Mouse (Mus musculus): ENCODE results near the gene Dnm3. TPM values are rescaled to one million over a fixed set of nuclear protein-coding genes. Genes with fewer than 3 reads are reported as not detected.

Dnm3 gene
- total RNA-seq, 1 experiment from 2014 or later, result 13.4 TPM

GRCm38 (mm10) chr1:161983979-161984566 is 493.8 kb downstream of the Dnm3 start:
- DNase-seq, result no peak

- no peak for DNase-seq
These were observed 494.4 kb downstream of the Dnm3 start for GRCm38 (mm10) chr1:161983451-161983850.

DNA sequence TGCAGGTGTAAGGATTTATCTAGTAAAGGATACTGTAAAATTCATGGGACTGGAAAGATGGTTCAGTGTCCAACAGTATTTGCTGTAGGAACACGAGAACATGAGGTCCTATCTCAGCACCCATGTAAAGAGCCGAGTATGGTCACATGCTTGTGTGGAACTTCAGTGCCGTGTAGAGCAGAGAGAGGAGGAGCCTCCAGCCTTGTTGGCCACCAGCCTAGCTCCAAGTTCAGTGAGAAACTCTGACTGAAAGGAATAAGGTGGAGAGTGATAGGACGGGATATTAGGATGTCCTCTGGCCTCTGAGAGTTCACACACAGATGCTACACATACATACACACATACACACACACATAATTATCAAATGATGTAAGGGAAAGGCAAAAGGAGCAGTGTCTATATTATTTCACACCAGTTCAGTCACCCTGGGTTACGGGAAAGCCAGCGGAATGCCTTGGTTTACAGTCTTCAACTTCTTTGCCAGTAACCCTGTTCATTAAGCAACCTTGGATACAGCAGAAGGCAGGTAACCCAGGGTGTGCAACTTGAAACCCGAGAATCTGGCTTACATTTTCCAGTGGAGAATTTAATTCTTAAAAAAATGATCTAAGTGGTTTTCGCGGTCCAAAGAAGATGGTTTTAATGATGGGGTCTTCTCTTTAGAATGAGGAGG is 497.1 kb downstream of the Dnm3 start:
- DNase-seq, result no peak

GRCm38 (mm10) chr1:161980046-161980445 is 497.8 kb downstream of the Dnm3 start:
- DNase-seq, result no peak

GRCm38 (mm10) chr1:161979536-161979935 is 498.3 kb downstream of the Dnm3 start, which contains the start of gene 4930558K02Rik:
Gene 4930558K02Rik, minus strand, starts transcription at chr1:161979636.
- no peak for DNase-seq

DNA sequence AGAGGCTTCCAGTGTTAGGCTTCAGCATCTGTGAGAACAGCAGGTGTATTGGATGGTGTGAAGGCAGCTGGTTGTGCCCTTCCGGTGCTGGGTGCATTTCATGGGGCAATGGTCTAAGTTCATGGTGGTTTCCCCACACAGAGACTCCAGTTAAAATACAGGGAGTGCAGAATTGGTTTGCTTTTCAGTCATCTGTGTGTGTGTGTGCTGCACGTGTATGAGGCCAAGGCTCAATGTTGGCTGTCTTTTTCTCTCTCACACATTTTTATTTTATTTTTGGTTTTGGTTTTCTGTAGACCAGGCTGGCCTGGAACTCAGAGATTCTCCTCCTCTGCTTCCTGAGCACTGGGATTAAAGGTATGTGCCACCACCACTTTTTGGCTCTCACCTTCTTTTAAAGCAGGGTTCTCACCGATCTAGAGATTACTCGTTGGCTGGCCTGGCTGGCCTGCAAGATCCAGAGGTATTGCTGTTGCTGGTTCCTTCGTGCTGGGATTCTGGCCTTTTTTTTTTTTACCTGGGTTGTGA is 499.6 kb downstream of the Dnm3 start:
- DNase-seq, result no peak

DNA sequence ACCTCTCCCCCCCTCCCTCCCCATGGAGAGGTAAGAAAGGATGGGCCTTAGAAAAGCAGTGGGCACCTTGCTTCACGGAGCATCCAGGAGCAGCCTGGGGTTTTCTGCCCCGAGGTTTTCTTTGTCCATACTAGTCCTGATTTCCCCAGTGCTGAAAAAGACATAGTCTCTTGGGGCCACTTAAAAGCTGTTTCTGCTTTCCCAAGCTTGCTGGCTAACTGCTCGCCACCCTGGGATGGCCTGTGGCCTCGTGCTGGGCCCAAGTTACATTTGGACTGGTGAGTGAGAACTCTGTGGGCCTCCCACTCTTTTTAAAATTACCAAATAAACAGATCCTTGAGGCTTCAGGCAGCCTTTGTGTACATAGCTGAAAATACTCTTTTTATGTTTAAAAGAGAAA is 500.5 kb downstream of the Dnm3 start:
- no peak for DNase-seq

GRCm38 (mm10) chr1:161976255-161977182 is 501.3 kb downstream of the Dnm3 start:
- DNase-seq, result peak; percentile 55

- DNase-seq, result no peak
These were observed 505.6 kb downstream of the Dnm3 start for GRCm38 (mm10) chr1:161972233-161972632.

GRCm38 (mm10) chr1:161970874-161971273 is 507.0 kb downstream of the Dnm3 start:
- no peak for DNase-seq

- peak; percentile 90 for DNase-seq
These were observed 509.0 kb downstream of the Dnm3 start, which contains the start of gene Pigc for GRCm38 (mm10) chr1:161968589-161969407. Gene Pigc, plus strand, starts transcription at chr1:161969186.

DNA sequence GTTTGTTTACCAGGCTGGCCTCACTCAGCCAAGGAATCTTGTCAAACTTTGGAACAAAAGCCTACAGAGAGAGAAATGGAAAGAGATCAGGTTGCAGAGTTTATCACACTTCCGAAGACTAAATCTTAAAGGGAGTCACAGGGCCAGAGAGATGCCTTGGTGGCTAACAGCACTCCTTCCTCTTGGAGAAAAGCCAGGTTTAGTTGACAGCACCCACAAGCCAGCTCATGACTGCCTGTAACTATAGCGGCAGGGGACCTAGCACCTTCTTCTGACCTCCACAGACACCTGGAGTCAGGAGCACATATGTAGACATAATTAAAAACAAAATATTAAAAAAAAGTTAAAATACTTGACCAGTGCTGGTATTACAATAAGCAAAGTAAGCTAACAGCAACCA is 509.9 kb downstream of the Dnm3 start:
- no peak for DNase-seq

GRCm38 (mm10) chr1:161962465-161963377 is 515.1 kb downstream of the Dnm3 start:
- DNase-seq, result no peak

- DNase-seq, result no peak
These were observed 519.6 kb downstream of the Dnm3 start for GRCm38 (mm10) chr1:161957964-161958950.

- DNase-seq, result no peak
These were observed 522.0 kb downstream of the Dnm3 start for GRCm38 (mm10) chr1:161955846-161956245.

DNA sequence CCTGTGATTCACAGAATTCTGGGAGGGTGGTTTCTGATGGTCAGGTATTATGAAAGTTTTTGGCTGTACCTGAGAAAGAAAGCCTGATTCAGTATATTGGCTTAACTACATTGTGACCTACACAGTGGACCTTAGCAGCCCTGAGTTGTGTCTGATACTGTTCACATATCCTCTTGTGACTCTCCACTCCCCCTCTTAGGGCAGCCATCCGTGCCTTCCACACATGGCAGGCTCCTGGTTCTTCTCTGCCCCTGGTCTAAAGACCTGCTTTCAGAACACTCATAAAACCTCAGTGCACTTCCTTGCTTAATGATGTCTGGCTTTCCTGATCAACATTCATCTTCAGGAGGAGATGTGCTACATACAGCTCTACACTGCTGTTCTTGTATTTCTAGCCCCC is 525.2 kb downstream of the Dnm3 start:
- DNase-seq, result no peak

GRCm38 (mm10) chr1:161951009-161951779 is 526.6 kb downstream of the Dnm3 start:
- DNase-seq, result no peak

DNA sequence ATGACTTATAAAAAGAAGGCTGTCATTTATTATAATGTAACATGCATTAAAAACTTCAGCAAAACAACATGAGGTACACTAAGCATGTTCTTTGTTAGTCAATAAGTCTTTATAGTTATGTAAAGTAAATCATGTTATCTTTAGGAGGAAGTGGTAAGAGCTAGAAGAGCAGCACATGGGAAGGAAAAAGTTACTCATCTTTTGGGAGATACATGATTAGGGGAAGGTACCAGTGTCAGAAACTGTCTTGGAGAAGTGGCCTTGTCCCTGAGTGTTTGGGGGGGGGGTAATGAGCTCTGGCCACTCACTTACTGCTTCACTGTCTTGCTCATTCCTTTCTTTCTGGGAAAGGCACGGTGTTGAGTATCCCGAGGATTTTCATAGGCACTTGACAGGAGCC is 535.8 kb downstream of the Dnm3 start:
- no peak for DNase-seq
